Mouse (Mus musculus) forebrain, embryonic 15.5 days (tissue): ENCODE data around the gene Slc16a11. TPM values are rescaled to one million over a fixed set of nuclear protein-coding genes. Genes with fewer than 3 reads are reported as not detected.

Source experiments
- ATAC-seq: fragments of 200-750 bp; cut with Nextera tagmentation; replicated peaks from 2 replicates; pipeline ENCODE4 v1.8.0; 2017; ENCODE audit warnings: mild to moderate bottlenecking, moderate TSS enrichment, moderate library complexity
- H3K27ac ChIP-seq: fragments of 300-500 bp; sonication (generic); replicated peaks from 2 replicates; pipeline ENCODE4 v1.5.1; 2015; ENCODE audit warnings: mild to moderate bottlenecking, inconsistent platforms
- H3K27me3 ChIP-seq: fragments of 300-500 bp; sonication (generic); 2 replicates; pipeline ENCODE4 v1.6.1; 2015; ENCODE audit warnings: inconsistent platforms
- H3K36me3 ChIP-seq: fragments of 300-500 bp; sonication (generic); 2 replicates; pipeline ENCODE4 v1.6.1; 2015; ENCODE audit warnings: mild to moderate bottlenecking, inconsistent platforms
- H3K4me1 ChIP-seq: fragments of 300-500 bp; sonication (generic); 2 replicates; pipeline ENCODE4 v1.6.1; 2015; ENCODE audit warnings: inconsistent platforms
- H3K4me2 ChIP-seq: fragments of 300-500 bp; sonication (generic); replicated peaks from 2 replicates; pipeline ENCODE4 v1.6.1; 2015; ENCODE audit warnings: mild to moderate bottlenecking, inconsistent platforms
- H3K4me3 ChIP-seq: fragments of 300-500 bp; sonication (generic); 2 replicates; pipeline ENCODE4 v1.5.1; 2015; ENCODE audit warnings: mild to moderate bottlenecking, inconsistent platforms
- H3K9ac ChIP-seq: fragments of 300-500 bp; sonication (generic); replicated peaks from 2 replicates; pipeline ENCODE4 v1.6.1; 2015; ENCODE audit warnings: mild to moderate bottlenecking, inconsistent platforms
- H3K9me3 ChIP-seq: fragments of 300-500 bp; sonication (generic); 2 replicates; pipeline ENCODE4 v1.6.1; 2016; ENCODE audit warnings: inconsistent platforms
- WGBS: fragments of 180-500 bp; shearing (Covaris S2); methylation state at CpG from one replicate; pipeline ENCODE4 v1.1.7; 2015; ENCODE audit warnings: mixed read lengths; 5-methylcytosine and 5-hydroxymethylcytosine counted together
- polyA plus RNA-seq: library from polyadenylated mRNA; unstranded; fragments of >200 nt; fragmentation: Nextera tagmentation; extraction: Ambion mirVana; gene quantifications from 2 replicates; pipeline ENCODE4 v1.2.1, GENCODE M21; 2015

Gene Slc16a11
- polyA plus RNA-seq, 1 experiment from 2014 or later: 3.6 TPM

DNA sequence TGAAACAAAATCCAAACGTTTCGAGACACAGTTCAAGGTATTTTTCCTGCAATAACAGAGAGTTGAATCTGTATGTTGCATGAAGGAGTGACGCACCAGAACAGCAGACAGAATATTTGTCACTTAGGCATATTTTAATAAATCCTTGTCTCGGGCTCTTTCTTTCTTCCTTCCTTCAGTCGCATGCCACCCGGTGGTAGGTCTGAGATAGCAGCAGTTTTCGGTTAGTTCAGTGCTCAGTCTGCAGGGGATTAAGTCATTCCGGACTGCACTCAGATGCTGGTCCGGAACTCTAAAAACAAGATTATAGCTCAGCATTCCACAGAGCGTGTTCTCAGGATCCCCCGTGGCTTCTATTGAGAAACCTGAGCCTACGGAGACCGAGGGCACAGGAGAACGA lies 33.2 kb upstream of the Slc16a11 start:
- no peak overlapping the region for H3K4me2 ChIP-seq
- H3K27me3 ChIP-seq: no peaks in the 10 kb centered on the region
- no peak overlapping the region for H3K27ac ChIP-seq
- no peak overlapping the region for H3K9ac ChIP-seq
- no peak overlapping the region for H3K4me3 ChIP-seq
- no peaks in the 10 kb centered on the region for H3K36me3 ChIP-seq
- 31% methylated on average over 14 of the region's 14 CpGs for WGBS
- no peaks in the 10 kb centered on the region for H3K9me3 ChIP-seq
- H3K4me1 ChIP-seq: no peaks in the 10 kb centered on the region
- no peak for ATAC-seq

DNA sequence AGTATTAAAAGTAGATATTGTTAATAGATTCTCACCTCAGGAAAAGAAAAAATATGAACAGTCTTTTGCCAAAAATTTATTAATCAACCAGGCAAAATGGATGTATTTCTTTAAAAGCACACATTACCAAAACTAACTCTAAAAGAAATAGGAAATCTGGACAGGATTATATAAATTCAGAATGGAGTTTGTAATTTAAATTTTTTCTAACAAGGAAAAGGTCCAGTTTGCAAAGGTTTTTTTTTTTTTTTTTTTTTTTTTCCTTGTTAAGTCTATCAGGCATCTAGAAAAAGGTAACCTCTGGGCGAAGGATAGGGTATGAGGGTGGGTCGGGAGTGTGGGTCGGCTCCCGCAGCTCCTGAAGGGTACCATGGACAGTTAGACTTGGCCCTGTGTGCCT lies 32.1 kb upstream of the Slc16a11 start:
- no peak overlapping the region for H3K4me2 ChIP-seq
- H3K4me3 ChIP-seq: no peak overlapping the region
- H3K9me3 ChIP-seq: no peaks in the 10 kb centered on the region
- no peak overlapping the region for H3K9ac ChIP-seq
- no peak for ATAC-seq
- H3K4me1 ChIP-seq: no peaks in the 10 kb centered on the region
- no peaks in the 10 kb centered on the region for H3K27me3 ChIP-seq
- H3K27ac ChIP-seq: no peak overlapping the region
- WGBS: 98% methylated on average over 4 of the region's 4 CpGs
- no peaks in the 10 kb centered on the region for H3K36me3 ChIP-seq

DNA sequence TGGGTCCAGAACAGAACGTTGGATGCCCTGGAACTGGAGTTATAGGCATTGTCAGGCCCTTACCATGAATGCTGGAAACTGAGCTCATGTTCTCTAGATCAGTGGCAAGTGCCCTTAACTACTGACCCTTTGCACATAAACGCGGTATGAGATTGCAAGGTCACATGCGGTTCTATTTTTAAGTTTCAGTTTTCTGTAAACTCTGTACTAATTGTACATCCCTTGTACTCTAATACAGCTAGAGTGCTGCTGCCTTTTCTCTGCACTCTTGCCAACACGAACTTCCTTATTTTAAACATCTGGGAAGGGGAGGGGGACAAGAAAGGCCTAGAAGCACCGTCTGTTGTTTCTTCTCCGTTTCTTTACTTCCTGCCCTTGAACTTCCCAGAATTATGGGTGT lies 27.4 kb upstream of the Slc16a11 start:
- H3K27me3 ChIP-seq: no peaks in the 10 kb centered on the region
- 87% methylated on average over 7 of the region's 7 CpGs for WGBS
- no peak overlapping the region for H3K4me2 ChIP-seq

DNA sequence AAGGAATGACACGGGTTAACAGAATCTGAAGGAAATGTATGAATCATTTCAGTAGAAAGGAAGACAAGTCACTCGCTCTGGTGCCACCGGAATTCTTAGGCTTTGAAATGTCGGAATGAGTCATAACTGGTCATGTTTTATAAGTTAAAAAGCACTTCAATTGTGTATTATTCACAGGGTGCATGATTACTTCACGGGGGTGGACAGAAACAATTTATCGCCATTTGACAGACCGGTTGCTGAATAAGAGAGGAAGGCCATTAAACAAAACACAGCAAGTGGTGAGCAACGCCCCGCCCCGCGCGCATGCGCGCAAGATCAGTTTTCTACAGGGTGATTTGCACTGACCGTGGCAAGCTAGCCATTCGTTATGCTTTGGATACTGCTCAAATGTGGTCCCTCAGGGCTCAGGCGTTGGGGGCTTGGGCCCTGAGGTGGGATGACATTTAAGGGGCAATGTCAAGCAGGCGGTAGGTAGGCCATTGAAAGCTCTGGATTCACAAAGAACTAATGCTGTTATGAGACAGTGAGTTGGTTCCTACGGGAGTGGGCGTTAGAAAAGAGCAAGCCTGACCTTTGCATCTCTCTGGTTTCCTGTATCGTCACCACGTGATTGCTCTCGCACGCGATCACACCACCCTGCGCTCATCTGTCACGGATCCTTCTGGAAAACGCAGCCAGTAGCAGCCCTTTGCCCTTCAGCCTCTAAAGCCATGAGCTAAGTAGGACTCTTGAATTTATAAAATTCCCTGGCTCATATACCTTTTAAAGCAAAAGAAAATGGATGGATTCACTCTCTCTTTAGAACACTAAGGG lies 23.0 kb upstream of the Slc16a11 start:
- H3K27me3 ChIP-seq: no peaks in the 10 kb centered on the region
- no peak overlapping the region for H3K9ac ChIP-seq
- H3K27ac ChIP-seq: no peak overlapping the region
- H3K4me2 ChIP-seq: no peak overlapping the region
- WGBS: 89% methylated on average over 28 of the region's 28 CpGs
- H3K36me3 ChIP-seq: no peaks in the 10 kb centered on the region
- no peaks in the 10 kb centered on the region for H3K4me1 ChIP-seq
- no peak overlapping the region for H3K4me3 ChIP-seq
- ATAC-seq: no peak
- H3K9me3 ChIP-seq: no peaks in the 10 kb centered on the region

More for the DNA sequence above, 27.4 kb upstream of the Slc16a11 start:
- Histone ChIP-seq H3K4me1 (no peaks in the 10 kb centered on the region), H3K36me3 (no peaks in the 10 kb centered on the region), H3K9ac (no peak overlapping the region), H3K4me3 (no peak overlapping the region), H3K9me3 (no peaks in the 10 kb centered on the region), H3K27ac (no peak overlapping the region)
- ATAC-seq: no peak

DNA sequence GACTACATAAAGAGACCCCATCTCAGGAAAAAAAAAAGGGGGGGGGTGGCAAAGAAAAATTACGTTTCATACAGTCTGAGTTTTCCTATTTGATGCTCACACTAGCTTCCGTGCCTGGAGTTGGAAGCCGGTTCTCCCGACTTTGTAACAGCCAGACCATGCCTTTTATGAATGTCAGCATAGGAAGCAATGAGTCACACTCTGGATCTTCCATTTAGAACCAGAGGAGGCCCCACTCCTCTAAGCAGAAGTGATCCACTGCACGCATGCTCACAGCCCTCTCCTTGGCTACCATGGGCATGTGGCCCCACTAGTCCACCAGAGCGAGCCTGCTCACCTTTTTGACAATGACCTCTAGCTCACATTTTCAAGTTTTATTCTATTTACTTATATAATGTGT lies 21.4 kb upstream of the Slc16a11 start:
- H3K27ac ChIP-seq: no peak overlapping the region
- H3K4me2 ChIP-seq: no peak overlapping the region
- 90% methylated on average over 6 of the region's 6 CpGs for WGBS
- no peaks in the 10 kb centered on the region for H3K36me3 ChIP-seq
- H3K9me3 ChIP-seq: no peaks in the 10 kb centered on the region
- no peaks in the 10 kb centered on the region for H3K27me3 ChIP-seq
- H3K4me3 ChIP-seq: no peak overlapping the region
- no peak for ATAC-seq
- no peaks in the 10 kb centered on the region for H3K4me1 ChIP-seq
- H3K9ac ChIP-seq: no peak overlapping the region

DNA sequence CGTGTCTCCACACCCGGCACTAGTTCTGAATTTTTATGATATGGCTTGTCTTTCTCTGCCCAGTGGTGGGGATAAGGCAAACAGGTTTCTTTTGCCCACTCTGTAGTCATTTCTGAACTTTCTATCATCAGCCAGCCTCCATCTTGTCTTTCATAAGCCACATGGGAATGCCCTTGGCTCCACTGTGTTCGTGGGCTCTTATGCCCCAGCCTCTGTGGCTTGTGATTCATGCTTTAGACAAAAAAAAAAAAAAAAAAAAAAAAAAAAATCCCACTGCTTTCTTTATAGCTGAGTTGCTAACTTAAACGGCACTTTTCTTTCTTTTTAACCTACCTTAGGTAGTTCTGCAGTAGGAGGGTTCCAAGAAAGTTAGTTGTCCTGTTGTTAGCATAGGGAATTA lies 20.4 kb upstream of the Slc16a11 start:
- 84% methylated on average over 4 of the region's 4 CpGs for WGBS
- no peak for ATAC-seq
- H3K27ac ChIP-seq: no peak overlapping the region
- no peaks in the 10 kb centered on the region for H3K9me3 ChIP-seq
- H3K4me2 ChIP-seq: no peak overlapping the region
- H3K4me3 ChIP-seq: no peak overlapping the region
- no peaks in the 10 kb centered on the region for H3K36me3 ChIP-seq
- H3K9ac ChIP-seq: no peak overlapping the region
- H3K27me3 ChIP-seq: no peaks in the 10 kb centered on the region
- no peaks in the 10 kb centered on the region for H3K4me1 ChIP-seq

DNA sequence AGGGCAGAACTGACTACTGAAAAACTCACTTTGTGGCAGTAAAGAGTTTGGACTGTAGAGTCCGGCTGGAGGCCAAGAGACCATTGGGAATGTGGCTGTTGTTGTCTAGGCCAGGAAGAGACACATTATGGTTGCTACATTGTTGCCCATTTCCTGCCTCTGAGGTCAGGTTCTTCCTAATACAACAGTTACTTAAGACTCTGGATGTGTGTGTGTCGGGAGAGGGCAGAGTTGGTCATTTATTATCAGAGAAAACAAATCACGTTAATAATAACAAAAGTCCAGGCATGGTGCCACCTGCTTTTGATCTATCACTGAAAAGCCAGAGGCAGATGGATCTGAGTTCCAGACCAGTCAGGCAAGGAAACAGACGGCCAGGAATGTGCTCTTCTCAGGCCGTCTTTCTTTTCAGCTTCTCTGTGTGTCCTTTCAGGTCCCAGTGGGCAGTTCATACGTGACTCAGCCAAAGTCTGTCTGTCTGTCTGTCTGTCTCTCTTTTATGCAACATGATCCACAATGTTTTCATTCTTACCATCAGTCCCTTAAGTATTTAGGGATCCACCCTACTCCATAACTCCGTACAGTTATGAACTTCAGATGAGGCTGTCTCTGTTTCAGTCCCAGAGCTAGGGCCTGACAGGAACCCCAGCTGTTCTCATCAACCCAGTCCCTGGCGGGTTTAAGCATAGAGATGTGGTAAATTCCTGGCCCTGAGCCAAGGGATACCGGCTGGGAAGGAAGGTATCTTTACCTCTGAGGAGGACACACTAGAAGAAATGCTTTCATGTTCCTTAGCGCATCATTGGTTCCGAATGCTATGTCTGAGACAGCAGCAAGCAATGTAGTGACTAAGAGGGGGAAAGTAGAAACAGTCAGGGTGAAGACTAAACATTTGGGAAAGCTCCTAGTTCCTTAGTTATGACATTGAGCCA lies 18.9 kb upstream of the Slc16a11 start:
- Histone ChIP-seq H3K27ac (no peak overlapping the region), H3K4me1 (no peaks in the 10 kb centered on the region), H3K4me2 (no peak overlapping the region), H3K27me3 (no peaks in the 10 kb centered on the region), H3K4me3 (no peak overlapping the region), H3K9ac (no peak overlapping the region), H3K9me3 (no peaks in the 10 kb centered on the region), H3K36me3 (no peaks in the 10 kb centered on the region)
- ATAC-seq: no peak
- WGBS: 67% methylated on average over 11 of the region's 11 CpGs

DNA sequence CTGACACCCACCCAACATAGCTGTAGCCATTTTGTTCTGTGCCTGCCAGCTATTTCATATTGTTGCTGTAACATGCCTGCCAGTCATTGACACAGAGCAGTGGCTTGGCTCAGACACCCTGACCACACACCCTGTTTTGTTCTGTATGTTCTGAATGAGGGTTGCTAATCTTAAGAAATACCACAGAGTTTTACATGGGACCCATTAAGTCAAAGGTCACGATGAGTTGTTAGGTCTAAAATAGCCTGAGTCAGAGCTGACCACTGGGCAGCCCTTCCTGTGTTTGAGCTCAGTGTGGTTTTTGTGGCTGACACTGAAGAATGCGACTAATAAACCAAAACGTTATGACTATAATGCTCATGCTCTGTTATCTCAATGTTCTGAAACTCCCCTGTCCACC lies 14.2 kb upstream of the Slc16a11 start:
- Histone ChIP-seq H3K27me3 (no peaks in the 10 kb centered on the region), H3K4me3 (no peak overlapping the region), H3K36me3 (no peaks in the 10 kb centered on the region), H3K4me2 (no peak overlapping the region), H3K9me3 (no peaks in the 10 kb centered on the region), H3K9ac (no peak overlapping the region), H3K4me1 (no peaks in the 10 kb centered on the region), H3K27ac (no peak overlapping the region)
- WGBS: 88% methylated on average over 3 of the region's 3 CpGs
- no peak for ATAC-seq

GRCm38 (mm10) chr11:70199107-70199506 lies 13.4 kb upstream of the Slc16a11 start:
- H3K4me2 ChIP-seq: no peak overlapping the region
- WGBS: 84% methylated on average over 8 of the region's 8 CpGs
- no peak overlapping the region for H3K27ac ChIP-seq
- no peaks in the 10 kb centered on the region for H3K36me3 ChIP-seq
- ATAC-seq: no peak
- H3K4me3 ChIP-seq: no peak overlapping the region
- no peaks in the 10 kb centered on the region for H3K27me3 ChIP-seq
- H3K9me3 ChIP-seq: no peaks in the 10 kb centered on the region
- no peaks in the 10 kb centered on the region for H3K4me1 ChIP-seq
- H3K9ac ChIP-seq: no peak overlapping the region

DNA sequence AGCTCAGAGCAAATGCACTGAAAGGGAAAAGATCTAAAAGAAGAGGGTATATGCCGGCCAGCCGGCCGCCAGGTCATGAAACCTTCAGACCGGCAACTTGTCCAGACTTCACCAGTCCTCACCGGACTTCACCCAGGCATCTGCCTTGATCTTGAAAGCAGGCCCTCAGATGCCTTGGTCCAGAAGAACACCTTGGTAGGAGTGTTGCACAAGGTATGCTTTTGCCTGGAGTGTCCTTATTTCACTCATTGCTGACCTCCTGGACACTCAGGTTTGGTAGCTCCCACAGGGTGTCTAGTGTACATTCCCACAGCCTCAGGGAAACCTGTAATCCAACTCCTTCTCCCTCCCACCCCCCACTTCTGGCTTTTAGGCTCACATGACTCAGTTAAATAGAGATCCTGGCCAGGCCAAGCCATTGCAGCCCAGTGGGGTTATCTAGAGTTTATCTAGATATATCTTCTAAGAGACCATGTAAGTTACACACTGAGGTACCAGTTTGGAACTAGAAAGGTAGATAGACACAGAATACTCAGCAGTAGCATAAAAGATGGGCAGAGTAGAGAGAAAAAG lies 12.4 kb upstream of the Slc16a11 start:
- H3K4me3 ChIP-seq: no peak overlapping the region
- H3K9ac ChIP-seq: no peak overlapping the region
- no peaks in the 10 kb centered on the region for H3K4me1 ChIP-seq
- H3K9me3 ChIP-seq: no peaks in the 10 kb centered on the region
- no peaks in the 10 kb centered on the region for H3K27me3 ChIP-seq
- H3K36me3 ChIP-seq: no peaks in the 10 kb centered on the region
- ATAC-seq: no peak
- no peak overlapping the region for H3K27ac ChIP-seq
- no peak overlapping the region for H3K4me2 ChIP-seq
- 92% methylated on average over 5 of the region's 5 CpGs for WGBS

DNA sequence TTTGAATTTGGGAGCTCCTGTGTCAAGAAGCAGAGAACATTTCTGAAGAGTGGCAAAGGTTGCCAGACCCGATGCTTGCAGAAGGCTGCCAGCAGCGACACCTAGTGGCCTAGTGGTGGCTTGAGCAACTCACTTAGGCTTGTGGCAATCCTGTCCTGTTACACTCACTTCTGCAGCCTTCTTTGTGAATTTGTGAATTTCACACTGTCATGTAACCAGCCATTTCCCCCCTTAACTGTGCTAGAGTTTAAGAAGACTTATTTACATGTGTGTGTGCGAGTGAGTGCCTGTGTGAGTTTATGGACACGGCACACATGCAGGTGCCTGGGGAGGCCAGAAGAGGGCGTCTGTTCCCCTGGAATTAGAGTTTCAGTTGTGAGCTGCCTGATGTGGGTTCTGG lies 10.9 kb upstream of the Slc16a11 start:
- Histone ChIP-seq H3K36me3 (no peaks in the 10 kb centered on the region), H3K27ac (no peak overlapping the region), H3K9me3 (no peaks in the 10 kb centered on the region), H3K27me3 (no peaks in the 10 kb centered on the region), H3K9ac (no peak overlapping the region), H3K4me1 (no peaks in the 10 kb centered on the region), H3K4me3 (no peak overlapping the region), H3K4me2 (no peak overlapping the region)
- 46% methylated on average over 5 of the region's 5 CpGs for WGBS
- no peak for ATAC-seq

DNA sequence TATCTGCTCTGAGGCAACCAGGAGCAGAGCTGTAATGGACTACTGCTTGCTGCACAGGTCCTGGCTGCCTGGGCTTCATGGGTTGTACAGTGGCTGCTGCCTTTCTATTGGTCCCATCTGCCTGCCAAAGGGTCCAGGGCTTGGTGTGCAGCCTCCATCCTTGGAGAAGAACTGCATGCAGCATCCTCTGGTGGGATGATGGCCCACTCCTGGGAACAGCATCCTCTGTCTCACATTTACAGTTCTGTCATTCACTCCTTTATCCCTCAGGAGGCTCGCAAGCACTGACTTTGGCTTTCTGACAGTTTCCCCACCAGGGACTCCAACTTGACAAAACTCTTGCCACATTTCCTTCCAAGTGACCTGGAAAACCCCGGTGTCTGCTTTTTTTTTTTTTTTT lies 5.8 kb upstream of the Slc16a11 start:
- Histone ChIP-seq H3K27ac (no peak overlapping the region), H3K4me1 (no peaks in the 10 kb centered on the region), H3K9ac (no peak overlapping the region), H3K36me3 (no peaks in the 10 kb centered on the region), H3K4me3 (no peak overlapping the region), H3K27me3 (no peaks in the 10 kb centered on the region), H3K9me3 (no peaks in the 10 kb centered on the region), H3K4me2 (no peak overlapping the region)
- no peak for ATAC-seq
- 92% methylated on average over 2 of the region's 2 CpGs for WGBS
